Mouse (Mus musculus) layer of hippocampus, adult 9-11 months (tissue): ENCODE data around the gene Mcub.

Experiments used
- DNase-seq: peaks from one replicate; pipeline ENCODE4 v3.0.0; 2022

Gene Mcub

DNA sequence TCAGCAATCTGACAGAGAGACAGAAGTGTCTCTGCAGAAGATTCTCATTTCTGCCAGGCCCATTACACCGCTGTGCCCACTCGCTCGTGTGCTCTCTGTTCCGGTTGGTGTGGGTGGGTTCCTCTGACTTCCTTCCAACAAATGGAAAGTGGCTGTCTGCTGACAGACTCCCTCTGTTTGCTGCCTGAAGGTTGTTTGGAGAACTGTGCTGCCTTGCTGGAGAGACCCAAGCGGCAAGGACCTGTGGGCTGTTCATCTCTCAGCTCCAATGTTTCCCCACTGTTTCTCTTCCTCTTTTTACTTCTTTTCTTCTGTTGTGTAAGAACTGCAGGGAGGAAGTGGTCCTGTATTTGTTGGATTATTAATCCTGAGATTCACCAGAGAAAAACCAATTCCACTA is 21.6 kb downstream of the Mcub start:
- peak; percentile 69 for DNase-seq

DNA sequence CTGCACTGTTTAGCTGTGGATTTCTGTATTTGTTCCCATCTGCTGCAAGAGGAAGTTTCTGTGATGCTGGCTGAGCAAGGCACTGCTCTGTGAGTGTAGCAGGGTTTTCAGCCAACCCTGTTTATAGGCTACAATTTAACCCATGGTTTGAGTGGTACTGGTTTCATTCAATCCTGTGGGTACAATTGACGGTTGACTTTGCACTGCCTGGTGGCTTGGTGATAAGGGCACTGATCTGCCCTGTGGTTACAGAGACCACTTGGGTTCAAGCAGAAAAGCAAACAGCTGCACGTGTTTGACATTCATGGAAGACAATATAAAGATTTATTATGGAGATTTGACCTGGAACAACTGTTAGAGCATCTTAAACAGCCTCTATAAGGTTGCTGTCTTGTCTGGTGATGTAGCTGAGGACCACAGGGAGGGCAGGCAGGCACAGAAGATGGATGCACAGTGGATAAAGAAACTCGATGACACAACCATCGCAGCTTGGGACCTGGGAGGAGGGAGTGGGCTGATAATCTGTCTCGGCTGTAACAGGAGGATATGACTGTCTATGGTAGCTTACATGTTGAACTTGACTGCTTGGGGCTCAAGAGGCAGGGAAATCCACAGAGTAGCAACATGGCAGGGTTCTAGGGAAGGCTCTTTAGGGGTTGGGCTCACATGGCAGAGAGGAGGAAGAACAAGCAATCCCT is 23.6 kb downstream of the Mcub start:
- no peak for DNase-seq

GRCm38 (mm10) chr3:129943813-129944212 is 26.2 kb downstream of the Mcub start:
- DNase-seq = no peak

DNA sequence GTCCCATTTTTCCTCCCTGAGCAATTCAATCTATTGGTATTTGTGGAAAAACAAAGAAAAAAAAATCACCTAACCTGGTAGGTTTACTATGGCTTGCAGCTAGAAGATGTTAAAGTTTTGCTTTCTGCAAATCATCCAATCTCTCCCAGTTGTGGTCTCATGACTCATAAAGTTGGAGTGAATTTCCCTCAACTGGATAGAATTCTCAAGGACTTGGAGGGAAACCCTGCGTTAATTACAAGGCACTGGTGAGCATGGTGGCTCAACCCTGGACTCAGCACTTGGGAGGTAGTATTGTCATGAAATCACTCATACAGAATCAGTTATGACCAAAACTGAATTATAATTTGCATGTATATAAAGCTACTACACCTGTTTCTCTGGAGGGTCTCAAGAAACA is 28.7 kb downstream of the Mcub start:
- no peak for DNase-seq

- DNase-seq = no peak
Measured at GRCm38 (mm10) chr3:129940780-129941179, 29.2 kb downstream of the Mcub start.

DNA sequence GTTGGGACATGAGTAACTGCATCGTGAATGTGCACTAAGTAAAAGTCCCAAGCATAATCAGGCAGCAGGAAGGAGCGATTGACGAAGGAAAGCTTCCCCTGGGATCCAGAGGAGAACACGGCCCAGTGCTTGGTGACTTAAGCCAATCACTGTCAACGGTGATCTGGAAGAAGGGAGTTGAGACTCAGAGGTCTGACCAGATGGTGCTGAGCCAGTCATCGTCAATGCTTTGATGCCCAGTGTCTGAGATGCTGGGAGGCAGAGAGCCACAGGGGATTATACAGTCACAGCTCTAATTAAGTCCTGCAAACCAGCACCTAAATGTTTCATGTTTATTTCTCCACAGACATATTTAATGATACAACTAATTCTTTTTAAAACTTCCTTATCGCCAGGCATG is 30.9 kb downstream of the Mcub start:
- no peak for DNase-seq

DNA sequence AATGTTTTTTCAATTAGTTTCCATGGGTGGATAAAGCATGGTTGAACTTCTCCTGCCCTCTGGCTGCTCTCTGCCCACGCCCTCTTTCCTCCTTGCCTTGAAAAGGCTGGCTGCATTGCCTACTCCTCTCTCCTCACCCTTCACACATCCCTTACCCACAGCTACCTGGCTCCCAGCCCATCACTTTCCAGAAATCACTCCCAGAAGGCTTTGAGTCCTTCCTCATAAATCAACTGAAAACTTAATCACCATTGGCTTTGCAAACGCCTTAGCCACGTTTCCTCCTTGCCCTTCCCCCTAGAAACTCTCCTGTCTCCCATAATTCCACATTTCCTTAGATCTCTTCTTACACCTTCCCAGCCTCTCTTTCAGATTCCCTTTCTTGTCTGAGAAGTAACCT is 32.2 kb downstream of the Mcub start:
- no peak for DNase-seq

- no peak for DNase-seq
Measured at GRCm38 (mm10) chr3:129936561-129936960, 33.4 kb downstream of the Mcub start.

DNA sequence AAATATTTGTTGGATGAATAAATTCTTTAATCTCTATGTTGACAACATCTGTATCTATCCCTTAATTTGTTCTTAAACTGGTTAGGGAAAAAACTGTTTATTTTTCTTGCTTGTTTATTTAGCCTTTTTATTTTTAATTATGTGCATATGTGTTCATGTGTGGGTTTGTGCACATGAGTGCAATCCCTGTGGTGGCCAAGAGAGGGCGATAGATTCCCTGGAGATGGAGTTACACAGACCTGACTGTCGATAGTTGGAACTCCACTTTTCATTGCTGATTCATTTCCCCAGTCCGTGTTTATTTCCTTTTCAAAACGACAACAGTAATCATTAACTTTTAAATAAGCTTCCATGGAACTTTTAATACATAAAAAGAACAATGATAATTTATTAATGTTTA is 37.6 kb downstream of the Mcub start:
- DNase-seq = no peak

DNA sequence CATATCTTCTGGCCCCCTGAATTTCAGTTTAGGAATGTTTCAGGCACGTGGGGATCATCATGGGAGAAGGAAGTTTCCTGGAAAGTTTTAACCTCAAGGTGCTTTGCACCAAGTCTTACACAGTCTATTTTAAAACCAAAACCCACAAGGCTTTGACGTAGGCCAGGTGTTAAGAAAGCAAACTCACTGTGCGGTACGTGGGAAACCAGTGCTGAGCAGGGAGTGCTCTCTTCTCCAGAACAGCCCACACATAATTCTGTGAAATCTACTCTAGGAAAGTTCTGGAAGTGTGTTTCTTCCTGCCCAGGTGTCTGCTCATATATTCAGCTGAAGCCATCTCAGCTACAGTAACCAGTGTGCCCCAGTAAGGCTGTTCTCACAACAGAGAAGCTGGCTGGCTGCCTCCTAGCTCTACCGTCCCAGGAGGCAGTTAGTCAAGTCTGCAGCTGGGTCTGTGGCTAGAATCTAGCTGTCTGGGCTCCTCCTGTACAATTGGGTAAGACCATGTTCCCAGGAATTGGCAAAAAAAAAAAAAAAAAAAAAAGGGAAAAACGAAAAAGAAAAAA is 39.7 kb downstream of the Mcub start:
- DNase-seq = peak; percentile 31

DNA sequence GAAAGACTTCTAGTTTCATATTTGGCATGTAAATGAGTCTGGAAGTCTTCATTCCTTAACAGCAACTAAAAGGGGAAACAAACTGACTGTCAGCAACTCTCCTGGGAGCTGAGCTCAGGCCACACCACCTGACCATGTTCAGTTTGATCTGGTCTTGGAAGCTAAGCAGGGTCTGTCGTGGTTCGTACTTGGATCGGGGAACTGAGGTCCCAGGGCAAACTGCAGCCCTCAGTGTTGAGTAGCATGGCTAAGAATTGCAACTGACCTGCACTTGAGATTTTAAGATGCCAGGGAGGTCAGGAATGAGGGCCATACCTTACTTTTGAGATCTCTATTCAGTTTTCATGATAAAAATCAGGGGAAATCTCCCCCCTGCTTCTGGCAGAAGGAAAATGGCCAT is 44.1 kb downstream of the Mcub start:
- no peak for DNase-seq

- DNase-seq = no peak
Measured at GRCm38 (mm10) chr3:129923581-129923980, 46.4 kb downstream of the Mcub start.

- DNase-seq = peak; percentile 68
Measured at GRCm38 (mm10) chr3:129918434-129918833, 51.6 kb downstream of the Mcub start.

GRCm38 (mm10) chr3:129917424-129917823 is 52.6 kb downstream of the Mcub start:
- DNase-seq = no peak

GRCm38 (mm10) chr3:129913241-129913640 is 56.8 kb downstream of the Mcub start:
- no peak for DNase-seq

DNA sequence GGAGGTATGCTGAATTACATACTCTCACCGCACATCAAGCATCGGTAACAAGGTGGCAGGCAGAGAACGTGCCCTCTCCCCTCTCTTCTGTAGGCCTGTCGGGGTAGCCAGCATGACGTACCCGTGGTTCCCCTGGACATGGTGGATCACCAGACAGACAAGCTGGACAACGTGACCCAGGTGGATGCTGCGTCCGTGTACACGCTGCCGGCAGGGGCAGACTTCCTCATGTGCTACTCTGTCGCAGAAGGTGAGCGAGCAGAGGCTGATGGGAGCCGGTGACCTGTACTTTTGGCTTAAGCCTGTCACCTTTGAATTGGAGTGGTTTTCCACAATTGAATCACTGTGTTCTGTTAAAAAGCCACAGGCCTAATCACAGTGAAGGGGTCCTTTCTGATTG is 58.0 kb downstream of the Mcub start:
- no peak for DNase-seq

GRCm38 (mm10) chr3:129904381-129905132 is 65.4 kb downstream of the Mcub start:
- no peak for DNase-seq

GRCm38 (mm10) chr3:129903866-129904265 is 66.1 kb downstream of the Mcub start:
- DNase-seq = no peak

DNA sequence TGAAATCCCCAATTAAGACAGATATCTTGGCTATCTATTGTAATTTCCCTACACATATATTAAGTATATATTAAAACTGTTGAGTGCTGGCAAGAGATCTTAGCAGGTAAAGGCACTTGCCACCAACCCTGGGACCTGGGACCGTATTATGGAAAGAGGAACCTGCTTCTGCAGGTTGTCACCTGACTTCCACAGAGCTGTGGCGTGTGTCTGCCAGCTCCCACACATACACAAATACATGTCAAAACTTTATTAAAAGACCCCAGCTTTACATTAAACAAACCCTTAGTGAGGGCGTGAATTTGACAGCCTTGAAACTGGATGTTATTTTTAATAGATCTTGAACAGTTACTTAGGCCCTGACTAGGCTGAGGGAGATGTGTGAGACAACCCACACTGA is 66.6 kb downstream of the Mcub start:
- DNase-seq = no peak

DNA sequence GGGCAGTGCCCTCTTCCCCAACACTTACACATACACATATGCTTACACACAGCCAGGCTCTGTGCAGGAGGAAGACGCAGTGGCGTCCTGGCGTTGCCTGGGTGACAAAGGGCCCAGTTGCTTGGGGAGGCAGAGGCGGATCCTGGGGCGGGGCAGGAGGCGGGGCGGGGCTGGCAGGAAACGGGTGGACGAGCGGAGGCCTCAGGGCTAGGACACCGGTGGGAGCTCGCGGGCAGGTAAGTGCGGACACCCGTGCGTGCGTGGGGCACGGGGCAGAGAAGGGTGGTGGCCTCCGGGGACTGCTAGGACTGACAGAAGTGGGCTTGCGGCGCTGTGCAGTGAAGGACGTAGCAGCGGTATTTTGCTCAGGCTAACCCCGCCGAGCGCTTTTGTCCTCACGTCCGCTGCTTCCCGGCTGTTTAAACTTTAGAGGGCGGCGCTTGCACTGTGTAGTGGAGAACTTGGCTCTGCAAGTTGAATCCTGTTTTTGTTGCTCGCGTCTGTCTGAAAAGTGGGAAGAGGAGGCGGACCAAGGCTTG is 68.7 kb downstream of the Mcub start, which contains the start of gene Casp6:
TSS of gene Casp6 (plus strand) at position 155 of the 539 bp plus-strand sequence.
- peak; percentile 60 for DNase-seq

DNA sequence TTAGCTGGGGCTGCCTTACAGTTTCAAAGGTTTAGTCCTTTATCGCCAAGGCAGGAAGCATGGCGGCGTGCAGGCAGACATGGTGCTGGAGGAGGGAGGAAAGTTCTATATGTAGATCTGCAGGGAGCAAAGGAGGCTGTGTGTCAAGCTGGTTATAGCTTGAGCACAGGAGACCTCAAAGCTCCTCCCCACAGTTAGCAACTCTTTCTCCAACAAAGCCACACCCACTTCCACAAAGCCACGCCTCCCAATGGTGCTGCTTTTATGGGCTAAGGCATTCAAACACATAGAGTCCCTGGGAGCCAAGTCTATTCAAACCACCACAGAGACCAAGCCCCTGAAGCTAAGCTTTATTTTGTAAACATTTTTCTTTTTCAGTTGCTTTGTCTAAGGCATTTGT is 71.1 kb downstream of the Mcub start:
- no peak for DNase-seq

DNA sequence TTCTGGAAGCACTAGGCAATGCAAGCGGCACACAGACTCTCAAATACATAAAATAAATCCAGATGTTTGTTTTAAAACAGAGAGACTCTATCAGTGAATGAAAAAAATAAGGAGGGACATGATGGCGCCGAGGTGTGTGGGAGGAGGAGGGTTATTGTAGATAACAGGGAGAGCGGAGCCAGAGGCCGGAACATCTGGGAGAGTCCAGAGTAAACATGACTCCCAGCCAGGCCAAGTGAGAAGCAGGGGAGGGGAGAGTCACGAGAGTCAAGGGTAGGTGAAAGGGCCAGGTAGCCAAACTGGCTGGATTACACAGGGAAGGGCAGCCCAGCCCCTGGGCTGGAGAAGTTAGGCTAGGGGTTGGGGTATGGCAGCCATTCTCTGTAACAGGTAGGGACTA is 73.4 kb downstream of the Mcub start:
- no peak for DNase-seq

DNA sequence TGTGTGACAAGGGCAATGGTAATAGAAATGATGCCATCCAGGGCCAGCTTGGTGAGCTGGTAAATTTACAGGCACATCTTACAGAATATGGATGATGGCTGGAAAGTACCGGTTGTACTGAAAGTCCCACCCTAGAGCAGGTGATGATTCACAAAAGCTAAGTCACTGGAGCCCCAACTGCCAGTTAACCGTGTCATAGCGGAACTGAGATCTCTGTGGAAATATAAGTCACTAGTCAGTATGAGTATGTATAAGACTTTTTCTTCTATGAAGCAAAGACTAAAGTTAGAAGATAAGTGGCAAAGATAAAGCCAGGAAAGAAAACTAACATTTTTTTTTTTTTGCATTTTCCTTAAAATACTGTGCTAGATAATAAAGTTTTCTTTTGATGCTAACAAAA is 76.9 kb downstream of the Mcub start:
- DNase-seq = no peak

- no peak for DNase-seq
Measured at GRCm38 (mm10) chr3:129892003-129892402, 78.0 kb downstream of the Mcub start.
